Mouse (Mus musculus) MEL (cell line): ENCODE results near the gene Tmem17. TPM values are rescaled to one million over a fixed set of nuclear protein-coding genes. Genes with fewer than 3 reads are reported as not detected.

Experiments
- DNase-seq: peaks from one replicate; pipeline ENCODE4 v3.0.0; 2011; ENCODE audit warnings: low read depth, low spot score
- H3K27ac ChIP-seq: 2 replicates; pipeline ENCODE4 v1.5.1; 2012; ENCODE audit warnings: low read depth, mild to moderate bottlenecking, control low read depth, low read length, moderate library complexity; ENCODE audit not compliant: control insufficient read depth
- H3K27me3 ChIP-seq, 2 experiments: fragments of 150-350 bp in 1 of 2; sonication (generic) in 1 of 2; 2 replicates each; pipeline ENCODE4 v1.6.1; 2012; ENCODE audit warnings: low read length in 2 of 2, mild to moderate bottlenecking in 2 of 2, improper control_type of control experiment in 1 of 2, moderate library complexity in 1 of 2; ENCODE audit not compliant: insufficient read depth in 2 of 2, control insufficient read depth in 1 of 2
- H3K36me3 ChIP-seq, 2 experiments: 2 replicates each; pipeline ENCODE4 v1.6.1; 2012 to 2014; ENCODE audit warnings: low read length in 2 of 2, improper control_type of control experiment in 1 of 2, inconsistent platforms in 1 of 2, mild to moderate bottlenecking in 1 of 2; ENCODE audit not compliant: insufficient read depth in 2 of 2, control insufficient read depth in 1 of 2
- H3K4me1 ChIP-seq, 2 experiments: fragments of 150-350 bp in 1 of 2; sonication (generic) in 1 of 2; 2 replicates each; pipeline ENCODE4 v1.6.1; 2012; ENCODE audit warnings: low read length in 2 of 2, improper control_type of control experiment in 1 of 2, mild to moderate bottlenecking in 1 of 2; ENCODE audit not compliant: insufficient read depth in 2 of 2, control insufficient read depth in 1 of 2
- H3K4me3 ChIP-seq, 2 experiments: fragments of 150-350 bp in 1 of 2; sonication (generic) in 1 of 2; 2 replicates each; pipeline ENCODE4 v1.5.1; 2012; ENCODE audit warnings: low read depth in 2 of 2, low read length in 2 of 2, mild to moderate bottlenecking in 2 of 2, moderate library complexity in 2 of 2, control low read depth in 1 of 2, improper control_type of control experiment in 1 of 2; ENCODE audit not compliant: control insufficient read depth in 1 of 2, insufficient read depth in 1 of 2
- H3K79me2 ChIP-seq: 2 replicates; pipeline ENCODE4 v1.6.1; 2012; ENCODE audit warnings: mild to moderate bottlenecking, low read length, moderate library complexity; ENCODE audit not compliant: control insufficient read depth, poor library complexity, insufficient read depth
- H3K9ac ChIP-seq: 2 replicates; pipeline ENCODE4 v1.6.1; 2012; ENCODE audit warnings: low read depth, mild to moderate bottlenecking, control low read depth, low read length, moderate library complexity; ENCODE audit not compliant: control insufficient read depth, poor library complexity, severe bottlenecking
- H3K9me3 ChIP-seq: fragments of 150-350 bp; sonication (generic); replicated peaks from 2 replicates; pipeline ENCODE4 v1.6.1; 2012; ENCODE audit warnings: mild to moderate bottlenecking, low read length, improper control_type of control experiment, moderate library complexity; ENCODE audit not compliant: insufficient read depth
- CTCF ChIP-seq, 3 experiments: IDR thresholded peaks in 2 of 3; conservative IDR thresholded peaks in 1 of 3; 2 replicates each; pipeline ENCODE4 v1.5.1; 2011 to 2012; ENCODE audit warnings: low read length in 3 of 3, low read depth in 2 of 3, mild to moderate bottlenecking in 2 of 3, improper control_type of control experiment in 1 of 3, inconsistent platforms in 1 of 3, mixed read lengths in 1 of 3, moderate library complexity in 1 of 3; ENCODE audit not compliant: control insufficient read depth in 1 of 3, insufficient read depth in 1 of 3, poor library complexity in 1 of 3, severe bottlenecking in 1 of 3
- GABPA ChIP-seq: IDR thresholded peaks from 2 replicates; pipeline ENCODE4 v1.6.1; 2012; ENCODE audit warnings: low read depth, mild to moderate bottlenecking, inconsistent platforms, low read length, improper control_type of control experiment, moderate library complexity
- JUND ChIP-seq: IDR thresholded peaks from 2 replicates; pipeline ENCODE4 v1.6.1; 2011; ENCODE audit warnings: low read depth, mild to moderate bottlenecking, improper control_type of control experiment, low read length
- MAZ ChIP-seq: IDR thresholded peaks from 2 replicates; pipeline ENCODE4 v1.6.1; 2012; ENCODE audit warnings: low read depth, mild to moderate bottlenecking, inconsistent platforms, low read length, improper control_type of control experiment
- NELFE ChIP-seq: IDR thresholded peaks from 2 replicates; pipeline ENCODE4 v1.6.1; 2011; ENCODE audit warnings: low read depth, low read length, improper control_type of control experiment
- POLR2AphosphoS2 ChIP-seq: IDR thresholded peaks from 2 replicates; pipeline ENCODE4 v1.6.1; 2011; ENCODE audit warnings: low read length, improper control_type of control experiment
- RAD21 ChIP-seq: IDR thresholded peaks from 2 replicates; pipeline ENCODE4 v1.6.1; 2011; ENCODE audit warnings: mild to moderate bottlenecking, low read depth, low read length, improper control_type of control experiment
- TAL1 ChIP-seq: IDR thresholded peaks from 2 replicates; pipeline ENCODE4 v1.6.1; 2012; ENCODE audit warnings: mild to moderate bottlenecking, inconsistent platforms, low read length, moderate library complexity, mixed read lengths
- TBP ChIP-seq: IDR thresholded peaks from 2 replicates; pipeline ENCODE4 v1.8.0; 2011; ENCODE audit warnings: low read depth, low read length, improper control_type of control experiment
- TCF12 ChIP-seq: IDR thresholded peaks from 2 replicates; pipeline ENCODE4 v1.6.1; 2014; ENCODE audit warnings: low read depth, mild to moderate bottlenecking, inconsistent platforms, low read length, improper control_type of control experiment, moderate library complexity
- UBTF ChIP-seq: IDR thresholded peaks from 2 replicates; pipeline ENCODE4 v1.6.1; 2012; ENCODE audit warnings: low read depth, mild to moderate bottlenecking, inconsistent platforms, low read length, improper control_type of control experiment, moderate library complexity, borderline replicate concordance; ENCODE audit not compliant: insufficient read depth
- USF2 ChIP-seq, 2 experiments: IDR thresholded peaks; 2 replicates each; pipeline ENCODE4 v1.6.1; 2011 to 2012; ENCODE audit warnings: improper control_type of control experiment in 2 of 2, low read length in 2 of 2, borderline replicate concordance in 1 of 2, inconsistent platforms in 1 of 2, low read depth in 1 of 2, mild to moderate bottlenecking in 1 of 2; ENCODE audit not compliant: insufficient read depth in 1 of 2
- ZNF384 ChIP-seq: IDR thresholded peaks from 2 replicates; pipeline ENCODE4 v1.6.1; 2012; ENCODE audit warnings: low read depth, mild to moderate bottlenecking, inconsistent platforms, low read length, improper control_type of control experiment
- polyA plus RNA-seq, 2 experiments: library from polyadenylated mRNA; stranded (reverse) in 1 of 2; unstranded in 1 of 2; fragments of >175 nt in 1 of 2; fragments of >200 nt in 1 of 2; gene quantifications; 2 replicates each; pipeline versions ENCODE4 v1.2.1 to v1.2.4; 2012; ENCODE audit warnings: low replicate concordance in 2 of 2, low read depth in 1 of 2; ENCODE audit not compliant: insufficient read length in 2 of 2, insufficient read depth in 1 of 2, missing spikeins in 1 of 2
- total RNA-seq: library from RNA; depleted of rRNA; stranded (reverse); fragments of 300-350 nt; gene quantifications from 2 replicates; pipeline ENCODE4 v1.2.3, GENCODE M21; 2012

Tmem17 gene
- total and polyA plus RNA-seq, 3 experiments, result not detected

GRCm38 (mm10) chr11:22540600-22540999, 28.7 kb downstream of the Tmem17 start:
- Histone ChIP-seq H3K4me3 (no peak overlapping the region), H3K9me3 (no peaks in the 10 kb centered on the region), H3K27me3 (no peaks in the 10 kb centered on the region; a peak in 1 of 4 replicates), H3K9ac (no peak overlapping the region), H3K36me3 (no peaks in the 10 kb centered on the region), H3K4me1 (no peaks in the 10 kb centered on the region), H3K27ac (no peak overlapping the region), H3K79me2 (no peaks in the 10 kb centered on the region)
- TF ChIP-seq USF2 (IDR thresholded peaks at IDR 0.05; ENCODE audit: borderline replicate concordance in 1 of 2, insufficient read depth in 1 of 2, low read depth in 1 of 2, low read length in 2 of 2) (no peak), ZNF384 (no peak), POLR2AphosphoS2 (no peak), RAD21 (no peak), TAL1 (no peak), TBP (no peak), JUND (no peak)
- DNase-seq, result no peak

- H3K9ac ChIP-seq, result no peak overlapping the region
- no peaks in the 10 kb centered on the region for H3K36me3 ChIP-seq
- no peaks in the 10 kb centered on the region for H3K4me1 ChIP-seq
- TF ChIP-seq TCF12 (no peak), UBTF (no peak), NELFE (no peak), MAZ (no peak), GABPA (no peak), USF2 (IDR thresholded peaks at IDR 0.05; ENCODE audit: borderline replicate concordance in 1 of 2, insufficient read depth in 1 of 2, low read depth in 1 of 2, low read length in 2 of 2) (no peak), TBP (no peak), CTCF (IDR thresholded peaks at IDR 0.05 in 2 of 3, conservative IDR thresholded peaks at IDR 0.05 in 1 of 3; ENCODE audit: control insufficient read depth in 1 of 3, insufficient read depth in 1 of 3, low read depth in 2 of 3, low read length in 3 of 3, poor library complexity in 1 of 3, severe bottlenecking in 1 of 3) (no peak)
- H3K4me3 ChIP-seq, result no peak overlapping the region
- H3K27ac ChIP-seq, result no peak overlapping the region
- no peaks in the 10 kb centered on the region for H3K79me2 ChIP-seq
- no peak for DNase-seq
- no peaks in the 10 kb centered on the region for H3K9me3 ChIP-seq
- H3K27me3 ChIP-seq, result peaks cover 0 to 3% of the 10 kb centered on the region in 2 experiments; a peak in 2 of 4 replicates
Observed at GRCm38 (mm10) chr11:22560061-22560460, 48.2 kb downstream of the Tmem17 start.
